Mouse (Mus musculus): Measurements from ENCODE around the gene Vwa5b1.

The Vwa5b1 gene

GRCm38 (mm10) chr4:138533877-138534276 lies 101.8 kb downstream of the Vwa5b1 start:
- no peak for DNase-seq (ENCODE audit: low read depth, low spot score)

GRCm38 (mm10) chr4:138531761-138532160 lies 103.9 kb downstream of the Vwa5b1 start:
- no peak for DNase-seq (ENCODE audit: low read depth, low spot score)

- no peak for DNase-seq (ENCODE audit: low read depth, low spot score)
Measured at GRCm38 (mm10) chr4:138530011-138530410, 105.7 kb downstream of the Vwa5b1 start.

- DNase-seq (ENCODE audit: low read depth, low spot score) = no peak
Measured at GRCm38 (mm10) chr4:138525684-138526083, 110.0 kb downstream of the Vwa5b1 start.

- DNase-seq (ENCODE audit: low read depth, low spot score) = no peak
Measured at GRCm38 (mm10) chr4:138524769-138525168, 110.9 kb downstream of the Vwa5b1 start.

- DNase-seq (ENCODE audit: low read depth, low spot score) = no peak
Measured at GRCm38 (mm10) chr4:138523775-138524174, 111.9 kb downstream of the Vwa5b1 start.

GRCm38 (mm10) chr4:138522296-138522695 lies 113.4 kb downstream of the Vwa5b1 start:
- no peak for DNase-seq (ENCODE audit: low read depth, low spot score)

GRCm38 (mm10) chr4:138517153-138517789 lies 118.4 kb downstream of the Vwa5b1 start:
- DNase-seq (ENCODE audit: low read depth, low spot score) = no peak

GRCm38 (mm10) chr4:138516448-138516847 lies 119.2 kb downstream of the Vwa5b1 start:
- DNase-seq (ENCODE audit: low read depth, low spot score) = no peak

Measured in 3T3-L1 (cell line).